Mouse (Mus musculus): Measurements from ENCODE around the gene Slc25a10. TPM values are rescaled to one million over a fixed set of nuclear protein-coding genes. Genes with fewer than 3 reads are reported as not detected.

The Slc25a10 gene
- total RNA-seq, 2 experiments from 2014 or later, result 19.2 to 22.3 TPM

DNA sequence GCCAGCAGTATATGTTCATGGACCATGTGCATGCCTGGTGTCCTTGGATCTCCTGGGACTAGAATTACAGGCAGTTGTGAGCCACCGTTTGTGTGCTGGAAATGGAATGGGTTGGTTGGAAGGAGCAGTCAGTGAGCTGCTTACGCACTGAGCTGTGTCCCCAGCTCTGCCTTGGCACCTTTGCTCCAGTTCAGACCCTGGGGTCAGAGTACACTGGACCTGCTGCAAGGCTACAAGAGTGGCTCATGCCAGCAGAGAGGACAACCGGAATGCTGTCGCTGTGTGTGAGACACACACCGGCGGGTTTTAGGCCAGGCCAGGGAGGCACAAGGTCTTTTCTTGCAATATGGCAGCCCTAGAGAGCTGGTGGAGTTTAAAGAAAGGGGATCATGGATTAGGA, 19.6 kb upstream of the Slc25a10 start:
- intact Hi-C loops (cut with DNase I), result no loop called here
- DNase-seq (ENCODE audit: low spot score in 2 of 2), result no peak

DNA sequence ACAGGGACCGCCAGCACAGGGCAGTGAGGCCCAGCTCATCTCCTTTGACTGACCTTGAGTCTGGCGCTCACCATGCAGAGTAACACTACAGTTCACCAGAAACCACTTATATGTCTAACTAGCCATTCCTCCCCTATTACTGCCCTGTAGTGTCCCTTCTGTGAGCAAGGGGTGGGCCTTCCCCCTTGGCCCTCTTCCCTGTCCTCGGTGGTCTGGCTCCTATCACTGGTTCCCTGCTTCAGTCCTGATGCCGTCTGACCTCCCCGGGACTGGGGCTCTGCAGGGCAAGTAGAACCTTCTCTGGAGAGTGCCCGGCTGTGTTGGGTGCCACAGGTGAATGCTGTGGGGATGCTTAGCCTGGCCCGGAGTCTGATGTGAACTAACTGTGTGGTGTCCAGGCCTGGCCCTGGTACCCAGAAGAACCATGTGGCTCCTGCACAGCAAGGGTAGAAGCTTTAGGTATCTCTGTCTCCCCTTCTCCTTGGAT, 8.1 kb upstream of the Slc25a10 start:
- intact Hi-C loops (cut with DNase I), result no loop called here
- DNase-seq (ENCODE audit: low spot score in 2 of 2), result no peak

DNA sequence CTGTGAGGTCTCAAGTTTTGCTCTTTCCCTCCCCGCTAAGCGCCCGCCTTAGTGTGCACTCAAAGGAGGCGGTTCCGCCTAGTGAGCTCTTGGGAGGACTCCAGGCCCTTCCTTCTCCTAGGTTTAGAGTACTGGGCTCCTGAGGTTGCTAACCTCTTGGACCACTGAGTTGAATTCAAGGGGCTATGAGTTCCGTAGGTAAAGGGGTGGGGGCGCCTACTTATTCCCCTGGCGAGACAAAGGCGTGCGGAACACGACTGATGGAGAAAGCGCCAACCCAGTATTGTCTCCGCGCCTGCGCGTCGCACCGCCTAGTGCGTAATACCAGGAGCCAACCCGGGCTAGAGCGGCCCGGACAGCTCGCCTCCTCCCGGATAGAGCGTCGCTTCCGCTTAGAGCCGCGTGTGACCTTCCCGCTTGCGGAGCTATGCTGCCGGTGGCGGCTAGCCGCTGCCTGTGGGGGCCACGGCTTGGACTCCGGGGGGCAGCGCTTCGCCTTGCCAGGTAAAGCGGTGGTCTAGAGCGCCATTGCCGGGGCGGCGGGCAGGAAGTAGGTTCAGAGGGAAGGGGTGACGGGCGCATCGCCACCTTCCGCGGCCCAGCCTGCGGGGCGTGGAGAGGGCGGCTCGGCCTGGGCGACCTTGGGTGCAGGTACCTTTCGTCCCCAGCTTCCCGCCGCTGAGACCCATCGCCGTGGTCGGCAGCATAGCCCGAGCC, 7.2 kb upstream of the Slc25a10 start, which contains the start of gene Mrpl12:
Gene Mrpl12 (plus strand): TSS at position 349 of the 717 bp plus-strand sequence.
- intact Hi-C loops (cut with DNase I), result no loop called here
- DNase-seq (ENCODE audit: low spot score in 2 of 2), result peak; percentile 90

- DNase-seq (ENCODE audit: low spot score in 2 of 2), result no peak
- intact Hi-C loops (cut with DNase I), result no loop called here
Measured at GRCm38 (mm10) chr11:120485251-120485650, 6.4 kb upstream of the Slc25a10 start.

DNA sequence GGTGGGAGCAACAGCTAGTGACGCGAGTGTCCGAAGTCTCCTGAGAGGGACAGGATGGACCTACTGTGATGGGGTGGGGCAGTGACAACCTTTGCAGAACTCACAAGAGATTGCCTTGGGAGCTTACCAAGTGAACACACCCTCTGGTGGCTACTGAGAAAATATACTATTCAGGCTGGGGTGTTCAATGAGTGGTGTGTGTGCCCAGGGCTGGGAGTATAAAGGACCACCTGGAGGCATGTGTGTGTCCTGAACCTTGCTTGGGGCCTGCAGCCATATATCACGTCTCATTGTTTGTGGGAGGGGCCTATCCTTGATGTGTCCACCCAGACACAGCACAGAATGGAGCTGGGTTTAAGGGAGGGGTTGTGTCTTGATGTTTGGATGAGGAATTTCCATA, 3.1 kb upstream of the Slc25a10 start:
- intact Hi-C loops (cut with DNase I), result no loop called here

DNA sequence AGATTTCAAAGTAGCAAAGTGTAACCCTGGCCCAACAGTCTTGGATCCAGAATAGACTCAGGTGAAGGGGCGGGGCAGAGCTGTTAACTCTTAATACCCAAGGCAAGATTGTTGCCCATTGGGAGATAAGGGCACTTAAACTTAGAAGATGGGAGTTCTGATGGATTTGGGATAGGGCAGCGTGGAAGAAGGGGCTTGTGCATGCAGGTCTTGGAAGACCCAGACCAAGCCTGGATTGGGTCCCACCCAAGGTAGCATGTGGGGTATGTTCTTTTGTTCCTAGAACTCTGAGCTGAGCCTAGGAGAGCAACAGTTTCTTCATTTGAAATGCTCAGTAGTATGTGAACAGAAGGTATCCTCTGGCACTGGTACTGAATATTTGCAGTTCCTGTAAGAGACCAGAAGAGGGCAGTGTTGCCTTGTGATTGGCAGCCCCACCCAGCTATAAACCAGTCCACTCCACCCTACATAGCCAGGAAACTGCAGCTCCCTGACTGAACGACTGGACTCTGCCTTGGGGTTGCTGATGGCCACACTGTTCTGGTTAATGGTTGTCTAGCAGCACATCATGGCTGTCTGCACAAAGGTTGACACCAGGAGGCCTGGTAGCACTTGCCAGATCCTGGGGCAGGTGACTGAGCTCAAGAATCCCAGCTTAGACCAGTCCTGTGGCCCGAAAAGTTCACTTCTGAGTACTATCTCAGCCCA, 2.4 kb upstream of the Slc25a10 start:
- peak; percentile 71 to 86 for DNase-seq (ENCODE audit: low spot score in 2 of 2)
- intact Hi-C loops (cut with DNase I), result no loop called here

More for the DNA sequence above, 3.1 kb upstream of the Slc25a10 start:
- DNase-seq (ENCODE audit: low spot score in 2 of 2), result no peak

DNA sequence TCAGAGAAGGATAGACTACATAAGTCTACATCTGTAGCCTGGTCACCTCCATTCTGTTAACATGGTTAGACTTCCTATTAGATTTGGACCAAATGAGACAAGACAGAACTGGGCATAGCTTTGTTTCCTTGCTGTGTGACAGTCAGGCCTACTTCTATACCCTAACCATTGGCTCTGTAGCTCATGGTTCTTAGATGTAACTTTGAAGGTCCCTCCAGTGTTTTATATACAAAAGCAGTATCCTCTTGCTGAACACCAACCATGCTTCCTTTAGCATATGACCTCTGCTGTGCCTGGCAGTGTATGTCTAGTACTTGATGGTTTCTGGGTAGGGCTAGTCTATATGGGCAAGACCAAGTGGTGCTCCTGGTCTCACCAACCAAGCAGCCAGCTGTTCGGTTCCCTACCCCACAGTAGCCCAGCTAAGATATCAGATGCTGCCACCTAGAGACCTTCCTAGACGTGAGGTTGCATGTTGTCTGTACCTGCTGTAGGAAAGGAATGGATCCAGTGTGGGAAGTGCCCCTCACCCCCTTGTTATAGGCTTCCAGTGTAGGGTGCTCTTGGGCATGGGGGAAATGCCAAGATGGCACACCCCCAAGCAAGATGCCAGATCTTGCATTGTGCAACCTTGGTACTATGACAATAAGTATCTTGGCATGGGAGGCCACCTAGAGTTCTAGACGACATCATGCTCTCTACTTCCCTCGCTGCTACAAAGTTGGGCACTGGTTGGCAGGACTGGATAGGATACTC, 1.2 kb upstream of the Slc25a10 start:
- intact Hi-C loops (cut with DNase I), result no loop called here
- no peak for DNase-seq (ENCODE audit: low spot score in 2 of 2)

DNA sequence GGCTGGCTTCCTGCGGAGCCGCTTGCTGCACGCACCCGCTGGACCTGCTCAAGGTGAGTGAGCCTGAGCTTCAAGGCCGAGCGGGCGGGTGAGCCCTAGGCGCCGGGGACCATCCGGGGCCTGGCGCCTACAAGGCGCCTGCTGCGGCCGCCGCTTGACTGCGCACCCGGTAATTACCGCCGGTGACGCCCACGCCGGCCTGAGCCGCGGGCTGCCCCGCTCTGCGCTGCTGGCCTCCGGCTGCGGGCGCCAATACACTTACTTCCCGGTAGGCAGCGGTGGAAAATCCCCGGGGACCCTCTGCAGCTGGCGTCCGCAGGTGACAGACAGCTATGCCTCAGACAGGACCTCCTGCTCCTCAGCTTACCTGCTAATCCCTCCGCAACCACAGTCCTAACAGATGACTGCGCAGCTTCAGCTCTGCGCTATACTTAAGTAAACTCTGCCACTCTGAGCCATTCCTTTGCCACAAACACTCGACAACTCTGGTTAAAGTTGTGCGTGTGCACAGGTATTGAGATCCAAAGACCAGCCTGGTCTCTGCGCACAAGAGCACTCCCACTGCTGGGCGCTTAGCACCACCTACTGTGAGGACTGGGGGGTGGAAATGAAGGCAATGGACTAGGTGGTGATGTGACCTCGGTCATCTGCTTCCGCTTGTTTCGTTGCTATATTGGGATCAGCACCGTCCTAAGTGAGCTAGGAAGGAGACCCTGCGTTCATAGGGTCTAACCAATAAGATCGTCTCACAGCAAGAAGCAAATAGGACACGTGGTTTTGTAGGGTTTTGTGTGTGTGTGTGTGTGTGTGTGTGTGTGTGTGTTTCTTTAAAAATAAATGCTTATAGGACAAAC, 611 bp downstream of the Slc25a10 start:
- intact Hi-C loops (cut with DNase I), result no loop called here
- DNase-seq (ENCODE audit: low spot score in 2 of 2), result peak; percentile 38 to 62

- DNase-seq (ENCODE audit: low spot score in 2 of 2), result no peak
- intact Hi-C loops (cut with DNase I), result no loop called here
Measured at GRCm38 (mm10) chr11:120492878-120493203, 1.2 kb downstream of the Slc25a10 start.

DNA sequence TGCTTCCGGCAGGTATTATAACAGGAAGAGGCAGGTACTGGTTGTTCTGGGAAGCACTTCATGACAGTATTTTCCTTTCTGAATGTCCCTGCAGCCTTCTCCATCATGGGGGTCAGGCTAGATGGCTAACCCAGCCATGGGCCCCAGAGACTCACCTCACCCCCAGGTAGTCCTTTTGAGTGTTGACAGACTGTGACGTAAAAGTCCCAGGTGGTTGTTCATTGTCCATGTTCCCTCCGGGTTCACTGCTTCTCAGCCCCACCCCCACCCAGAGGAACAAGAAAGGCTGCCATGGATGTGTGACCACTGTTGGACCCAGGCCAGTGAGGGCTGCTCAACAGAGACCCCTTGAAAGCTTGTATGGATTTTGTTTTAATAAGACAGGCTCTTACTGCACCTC, 1.7 kb downstream of the Slc25a10 start:
- intact Hi-C loops (cut with DNase I), result no loop called here
- DNase-seq (ENCODE audit: low spot score in 2 of 2), result no peak

DNA sequence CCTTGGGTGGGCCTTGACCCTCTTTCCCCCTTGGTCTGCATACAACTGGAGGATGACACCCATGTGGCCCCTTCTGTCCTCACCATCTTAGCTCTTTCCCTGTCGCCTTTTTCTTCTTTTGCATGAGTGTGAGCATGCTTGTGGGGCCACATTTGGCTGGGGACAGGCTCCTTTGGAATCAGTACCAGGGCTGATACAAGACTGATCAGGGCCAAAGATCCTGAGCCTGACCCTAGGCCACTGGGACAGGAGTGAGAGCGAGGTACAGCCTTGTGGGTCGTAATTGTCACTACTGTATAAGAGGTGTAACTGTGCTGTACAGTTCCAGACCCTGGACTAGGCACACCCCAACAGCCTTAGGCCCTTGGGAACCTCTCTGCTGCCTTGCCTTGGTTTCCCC, 2.3 kb downstream of the Slc25a10 start:
- no peak for DNase-seq (ENCODE audit: low spot score in 2 of 2)
- intact Hi-C loops (cut with DNase I), result no loop called here

GRCm38 (mm10) chr11:120497436-120497835, 5.8 kb downstream of the Slc25a10 start:
- intact Hi-C loops (cut with DNase I), result no loop called here
- no peak for DNase-seq (ENCODE audit: low spot score in 2 of 2)

- intact Hi-C loops (cut with DNase I), result no loop called here
- DNase-seq (ENCODE audit: low spot score in 2 of 2), result no peak
Measured at GRCm38 (mm10) chr11:120498226-120498625, 6.6 kb downstream of the Slc25a10 start.

DNA sequence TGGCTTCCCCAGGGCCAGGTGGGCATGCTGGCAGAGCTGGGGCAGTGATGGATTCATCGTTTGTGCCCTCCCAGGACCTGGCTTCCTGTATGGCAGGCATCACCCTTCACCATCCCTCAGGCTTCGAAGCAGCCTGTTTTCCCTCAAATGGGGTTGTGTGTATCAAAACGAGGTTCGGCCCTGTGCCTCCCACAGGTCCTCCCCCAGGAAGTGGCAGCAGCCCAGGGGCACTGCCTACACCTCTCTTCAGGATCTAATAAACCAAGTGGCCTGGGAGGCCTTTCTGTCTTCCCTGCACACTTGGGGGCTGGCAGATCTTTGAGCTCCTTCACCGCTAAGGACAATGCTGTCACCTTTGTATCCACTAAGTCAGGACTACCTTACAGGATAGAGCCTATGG, 7.3 kb downstream of the Slc25a10 start:
- no peak for DNase-seq (ENCODE audit: low spot score in 2 of 2)
- intact Hi-C loops (cut with DNase I), result no loop called here

DNA sequence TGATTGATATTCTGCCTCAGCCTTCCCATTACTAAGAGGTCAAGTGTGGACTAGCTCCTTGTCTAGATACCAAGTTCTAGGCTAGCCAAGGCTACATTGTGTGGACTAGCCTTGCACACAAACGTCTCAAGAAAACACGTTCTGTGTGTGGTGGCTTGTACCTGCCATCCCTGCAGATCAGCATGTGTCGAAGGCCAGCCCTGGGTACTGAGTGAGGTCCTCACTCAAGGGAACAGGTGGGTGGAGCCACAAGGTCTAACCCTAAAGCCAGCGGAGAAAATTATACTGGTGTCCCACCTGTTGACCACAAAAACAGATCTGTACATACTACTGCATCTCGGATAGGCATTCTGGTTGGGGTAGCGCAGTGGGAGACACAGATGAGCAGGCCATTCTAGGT, 8.3 kb downstream of the Slc25a10 start:
- intact Hi-C loops (cut with DNase I), result no loop called here
- no peak for DNase-seq (ENCODE audit: low spot score in 2 of 2)

GRCm38 (mm10) chr11:120500357-120500756, 8.7 kb downstream of the Slc25a10 start:
- intact Hi-C loops (cut with DNase I), result no loop called here

DNA sequence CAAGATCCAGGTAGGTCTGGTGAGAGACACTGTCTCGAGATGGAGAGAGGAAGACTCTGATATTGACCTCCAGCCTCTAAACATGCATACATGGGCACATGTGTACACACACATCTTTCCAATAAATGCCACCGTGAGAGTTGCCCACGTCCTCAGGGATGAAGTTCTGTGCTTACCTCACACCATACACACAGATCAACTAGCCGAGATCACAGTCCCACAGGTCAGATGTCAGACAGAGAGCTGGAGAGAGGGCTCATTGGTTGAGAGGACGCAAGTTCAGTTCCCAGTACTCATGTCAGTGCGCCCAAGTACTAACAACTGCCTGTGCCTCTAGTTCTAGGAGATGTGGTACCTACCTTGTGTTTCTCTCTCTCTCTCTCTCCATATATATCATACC, 9.4 kb downstream of the Slc25a10 start:
- DNase-seq (ENCODE audit: low spot score in 2 of 2), result no peak
- intact Hi-C loops (cut with DNase I), result no loop called here

More at GRCm38 (mm10) chr11:120500357-120500756, 8.7 kb downstream of the Slc25a10 start:
- DNase-seq (ENCODE audit: low spot score in 2 of 2), result no peak

- no peak for DNase-seq (ENCODE audit: low spot score in 2 of 2)
- intact Hi-C loops (cut with DNase I), result no loop called here
Measured at GRCm38 (mm10) chr11:120501701-120502100, 10.1 kb downstream of the Slc25a10 start.

DNA sequence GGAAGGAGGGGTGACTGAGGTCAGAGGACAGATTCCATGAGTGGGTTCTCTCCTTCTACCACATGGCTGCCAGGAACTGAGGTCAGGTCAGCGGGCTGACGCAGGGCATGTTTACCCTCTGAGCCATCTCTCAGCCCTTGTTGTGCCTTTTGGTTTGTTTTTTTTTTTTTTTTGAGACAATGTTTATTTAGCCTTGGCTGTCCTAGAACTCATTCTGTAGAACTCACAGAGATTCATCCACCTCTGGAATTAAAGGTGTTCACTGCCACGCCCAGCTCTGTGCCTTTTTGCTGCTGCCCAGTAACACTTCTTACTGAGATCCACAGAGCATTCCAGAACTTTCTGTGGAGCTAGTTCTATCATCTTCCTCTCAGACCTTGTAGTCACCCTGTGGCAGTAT, 14.0 kb downstream of the Slc25a10 start:
- no peak for DNase-seq (ENCODE audit: low spot score in 2 of 2)
- intact Hi-C loops (cut with DNase I), result no loop called here

Data from left cerebral cortex, postnatal 14 days (tissue).